Mouse (Mus musculus): ENCODE measurements around the gene Rbm20. TPM values are rescaled to one million over a fixed set of nuclear protein-coding genes. Genes with fewer than 3 reads are reported as not detected.
A peak's percentile ranks its signal among the peaks of the same experiment; 100 is the strongest.
"Not testable (repeated sequence)": the region's sequence is repeated elsewhere in the genome, so short reads cannot be mapped to it uniquely, and the experiment has no call there.

Rbm20 gene
- 1 to 10 TPM; 1.0 to 1.2 TPM for total RNA-seq (2021)
- long read RNA-seq, experiment 1, partial matches to known transcripts, result 1 of 1 reads
- long read RNA-seq, experiment 1, other reads (novel, unspliced or antisense), result 0 of 1 reads
- long read RNA-seq, experiment 2, partial matches to known transcripts, result 3 of 4 reads
- long read RNA-seq, experiment 2, other reads (novel, unspliced or antisense), result 1 of 4 reads

GRCm38 (mm10) chr19:53676718-53677634 lies at the start of gene Rbm20:
Gene Rbm20, plus strand, starts transcription at chr19:53677306.
- peak; percentile 34 to 43 for DNase-seq (ENCODE audit: low spot score in 2 of 2)

GRCm38 (mm10) chr19:53638041-53638440 lies 39.1 kb upstream of the Rbm20 start:
- no peak for DNase-seq (ENCODE audit: low spot score in 2 of 2)

- no peak for DNase-seq (ENCODE audit: low spot score in 2 of 2)
Measured at GRCm38 (mm10) chr19:53638727-53639126, 38.4 kb upstream of the Rbm20 start.

GRCm38 (mm10) chr19:53644020-53644595 lies 33.0 kb upstream of the Rbm20 start:
- no peak for DNase-seq (ENCODE audit: low spot score in 2 of 2)

- DNase-seq (ENCODE audit: low spot score in 2 of 2), result no peak
Measured at GRCm38 (mm10) chr19:53647301-53647700, 29.8 kb upstream of the Rbm20 start.

- DNase-seq (ENCODE audit: low spot score in 2 of 2), result no peak
Measured at GRCm38 (mm10) chr19:53648056-53648455, 29.1 kb upstream of the Rbm20 start.

GRCm38 (mm10) chr19:53648802-53649236 lies 28.3 kb upstream of the Rbm20 start:
- peak; percentile 54 to 60 for DNase-seq (ENCODE audit: low spot score in 2 of 2)

GRCm38 (mm10) chr19:53649361-53649760 lies 27.7 kb upstream of the Rbm20 start:
- DNase-seq (ENCODE audit: low spot score in 2 of 2), result no peak

- no peak for DNase-seq (ENCODE audit: low spot score in 2 of 2)
Measured at GRCm38 (mm10) chr19:53649802-53650201, 27.3 kb upstream of the Rbm20 start.

GRCm38 (mm10) chr19:53650921-53651320 lies 26.2 kb upstream of the Rbm20 start:
- no peak for DNase-seq (ENCODE audit: low spot score in 2 of 2)

- DNase-seq (ENCODE audit: low spot score in 2 of 2), result no peak
Measured at GRCm38 (mm10) chr19:53652267-53652666, 24.8 kb upstream of the Rbm20 start.

- no peak for DNase-seq (ENCODE audit: low spot score in 2 of 2)
Measured at GRCm38 (mm10) chr19:53653624-53654467, 23.3 kb upstream of the Rbm20 start.

- not testable (repeated sequence) for DNase-seq (ENCODE audit: low spot score in 2 of 2)
Measured at GRCm38 (mm10) chr19:53656443-53656842, 20.7 kb upstream of the Rbm20 start.

- DNase-seq (ENCODE audit: low spot score in 2 of 2), result no peak
Measured at GRCm38 (mm10) chr19:53657437-53657836, 19.7 kb upstream of the Rbm20 start.

GRCm38 (mm10) chr19:53660722-53661420 lies 16.2 kb upstream of the Rbm20 start:
- no peak for DNase-seq (ENCODE audit: low spot score in 2 of 2)

- no peak for DNase-seq (ENCODE audit: low spot score in 2 of 2)
Measured at GRCm38 (mm10) chr19:53661938-53662722, 15.0 kb upstream of the Rbm20 start.

- no peak for DNase-seq (ENCODE audit: low spot score in 2 of 2)
Measured at GRCm38 (mm10) chr19:53664831-53665230, 12.3 kb upstream of the Rbm20 start.

GRCm38 (mm10) chr19:53665391-53665790 lies 11.7 kb upstream of the Rbm20 start:
- DNase-seq (ENCODE audit: low spot score in 2 of 2), result no peak

GRCm38 (mm10) chr19:53666708-53667107 lies 10.4 kb upstream of the Rbm20 start:
- DNase-seq (ENCODE audit: low spot score in 2 of 2), result no peak

GRCm38 (mm10) chr19:53668821-53669220 lies 8.3 kb upstream of the Rbm20 start:
- no peak for DNase-seq (ENCODE audit: low spot score in 2 of 2)

Measured in adrenal gland, adult 18-20 months (tissue).